Mouse (Mus musculus) left cerebral cortex, postnatal 14 days (tissue): ENCODE measurements around the gene Tnfrsf1a. TPM values are rescaled to one million over a fixed set of nuclear protein-coding genes. Genes with fewer than 3 reads are reported as not detected.

Experiments used
- total RNA-seq, 2 experiments: library from RNA; stranded (reverse); gene quantifications; 2 replicates each; pipeline ENCODE4 v1.2.3; 2021

Tnfrsf1a gene
- total RNA-seq, 2 experiments from 2014 or later, result 11.5 to 12.3 TPM

Other genes with a start within 250 kb of the Tnfrsf1a start
- 10 to 100 TPM; 28.8 to 32.3 TPM for gene Nop2, start 217.5 kb upstream of the Tnfrsf1a start, total RNA-seq
- 10 to 100 TPM; 51.9 to 57.4 TPM for gene Iffo1, start 204.1 kb upstream of the Tnfrsf1a start, total RNA-seq
- 1,000 to 10,000 TPM; 2,273 to 2,303 TPM for gene Gapdh, start 182.9 kb upstream of the Tnfrsf1a start, total RNA-seq
- 10 to 100 TPM; 23.5 to 29.6 TPM for gene Ncapd2, start 157.7 kb upstream of the Tnfrsf1a start, total RNA-seq
- 10 to 100 TPM; 62.6 to 72.8 TPM for gene Mrpl51, start 157.6 kb upstream of the Tnfrsf1a start, total RNA-seq
- gene Vamp1, start 133.8 kb upstream of the Tnfrsf1a start, total RNA-seq, result 10 to 100 TPM; 46.0 to 46.6 TPM
- gene Tapbpl, start 117.5 kb upstream of the Tnfrsf1a start, total RNA-seq, result 1 to 10 TPM; 2.0 to 2.9 TPM
- gene Cd27, start 112.4 kb upstream of the Tnfrsf1a start, total RNA-seq, result not detected
- gene Tuba3a, start 63.3 kb upstream of the Tnfrsf1a start, total RNA-seq, result not detected
- 1 to 10 TPM; 8.8 to 9.3 TPM for gene Ltbr, start 35.5 kb upstream of the Tnfrsf1a start, total RNA-seq
- gene Scnn1a, start 28.7 kb upstream of the Tnfrsf1a start, total RNA-seq, result 1 to 10 TPM; 2.9 TPM
- under 1 TPM; 0.13 to 0.30 TPM for gene Plekhg6, start 31.4 kb downstream of the Tnfrsf1a start, total RNA-seq
- 10 to 100 TPM; 60.5 to 61.7 TPM for gene Cd9, start 145.4 kb downstream of the Tnfrsf1a start, total RNA-seq
- gene Vwf, start 197.4 kb downstream of the Tnfrsf1a start, total RNA-seq, result 10 to 100 TPM; 25.5 to 31.3 TPM